Mouse (Mus musculus): ENCODE results near the gene Bach2.

DNA sequence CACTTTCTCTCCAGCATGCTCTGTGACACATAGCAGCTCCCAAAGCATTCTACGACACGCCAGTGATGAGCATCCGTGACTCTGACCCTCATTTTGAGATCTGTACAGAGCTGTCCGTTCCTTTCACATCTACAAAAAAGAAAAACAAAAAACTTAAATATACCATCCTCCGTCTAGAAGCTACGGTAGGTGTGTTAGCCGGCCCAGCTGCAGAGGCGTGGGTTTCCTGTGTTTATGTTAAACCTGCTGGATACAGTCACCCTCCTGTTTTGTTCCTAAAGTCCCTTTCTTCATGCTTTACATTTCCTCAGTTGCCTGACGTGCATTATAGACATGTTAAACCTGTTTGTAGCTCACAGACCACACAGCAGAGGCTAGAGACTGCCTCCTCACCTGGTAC, 150.0 kb downstream of the Bach2 start:
- TF ChIP-seq CTCF (IDR thresholded peaks at IDR 0.05; ENCODE audit: low read depth, low read length) = no peak
- no peak for TF ChIP-seq POLR2A (IDR thresholded peaks at IDR 0.05; ENCODE audit: insufficient read depth, low read length)
- no peak for TF ChIP-seq EP300 (IDR thresholded peaks at IDR 0.05; ENCODE audit: insufficient read depth, low read depth, low read length)
